7 mouse cellular contexts compared by ENCODE assay signal in genomic region chr5:35104960-35105921, GRCm38 (mm10). TPM values are rescaled to one million over a fixed set of nuclear protein-coding genes. Genes with fewer than 3 reads are reported as not detected.
DNase-seq lines count a peak whose midpoint lies in the region; ATAC-seq lines count a peak whose summit lies in the region.

Lrpap1 (minus strand) TSS chr5:35105766.

- peak within 1 kb of the TSS; percentile 87 for H3K9ac ChIP-seq in intestine, embryonic 16.5 days (ENCODE audit: low read depth, low read length)
- peak within 1 kb of the TSS; percentile 77 for H3K9ac ChIP-seq in midbrain, embryonic 11.5 days (ENCODE audit: low read length)

- peaks cover 18% of the 10 kb centered on the region for H3K4me1 ChIP-seq in intestine, embryonic 16.5 days (ENCODE audit: control insufficient read depth, insufficient read depth, low read length)
- H3K4me1 ChIP-seq in midbrain, embryonic 11.5 days (ENCODE audit: control insufficient read depth, insufficient read depth, low read length), result peaks cover 16% of the 10 kb centered on the region

- under 1% methylated on average over 39 of the region's 39 CpGs for WGBS in intestine, embryonic 16.5 days
- under 1% methylated on average over 39 of the region's 39 CpGs for WGBS in midbrain, embryonic 11.5 days

- DNase-seq in adrenal gland, adult 8-10 months, result peak; percentile 76
- peak; percentile 99 for DNase-seq in embryo, embryonic 9.5 days (ENCODE audit: extremely low spot score)
- DNase-seq in gastrocnemius, postnatal 4 days (ENCODE audit: low spot score in 2 of 2), result peak; percentile 72 to 88
- DNase-seq in left cerebral cortex, postnatal 36 days (ENCODE audit: low spot score in 2 of 2), result peak; percentile 87 to 89
- DNase-seq in midbrain, embryonic 11.5 days (ENCODE audit: low spot score, missing footprints), result peak; percentile 100
- peak; percentile 87 for DNase-seq in skeletal muscle tissue, adult 2 months (ENCODE audit: low read depth, low spot score)

- peak within 1 kb of the TSS; percentile 95 for H3K4me3 ChIP-seq in intestine, embryonic 16.5 days (ENCODE audit: low read length)
- H3K4me3 ChIP-seq in midbrain, embryonic 11.5 days (ENCODE audit: low read depth, low read length), result peak within 1 kb of the TSS; percentile 70

- intact Hi-C loops in left cerebral cortex, postnatal 36 days (cut with DNase I), result no loop called here

- ATAC-seq in intestine, embryonic 16.5 days, result peak; percentile 95
- peak; percentile 96 for ATAC-seq in midbrain, embryonic 11.5 days (ENCODE audit: low FRiP score)

- peak within 1 kb of the TSS; percentile 41 for H3K27ac ChIP-seq in intestine, embryonic 16.5 days (ENCODE audit: low read length)
- H3K27ac ChIP-seq in midbrain, embryonic 11.5 days (ENCODE audit: low read depth, low read length), result peak within 1 kb of the TSS; percentile 41; the same call in 1 of the 2 replicates

- H3K4me2 ChIP-seq in intestine, embryonic 16.5 days (ENCODE audit: low read depth, low read length), result peak within 1 kb of the TSS; percentile 84
- peak within 1 kb of the TSS; percentile 58 for H3K4me2 ChIP-seq in midbrain, embryonic 11.5 days

- no peaks in the 10 kb centered on the region for H3K9me3 ChIP-seq in intestine, embryonic 16.5 days (ENCODE audit: control insufficient read depth, low read length)
- H3K9me3 ChIP-seq in midbrain, embryonic 11.5 days (ENCODE audit: control insufficient read depth, low read length), result no peaks in the 10 kb centered on the region

- H3K36me3 ChIP-seq in intestine, embryonic 16.5 days (ENCODE audit: control insufficient read depth, insufficient read depth, low read length), result peaks cover 8% of the 10 kb centered on the region; the same call in 1 of the 2 replicates
- 0 out of 2 replicates have a peak, but pooled peaks cover 2% of the 10 kb centered on the region for H3K36me3 ChIP-seq in midbrain, embryonic 11.5 days (ENCODE audit: control insufficient read depth, insufficient read depth, low read length)

- H3K27me3 ChIP-seq in intestine, embryonic 16.5 days (replicated peaks; ENCODE audit: control insufficient read depth, insufficient read depth, low read length), result no peaks in the 10 kb centered on the region
- H3K27me3 ChIP-seq in midbrain, embryonic 11.5 days (ENCODE audit: control insufficient read depth, insufficient read depth, low read length), result no peaks in the 10 kb centered on the region

RNA-seq across cellular contexts. Expression of gene Lrpap1, which starts in this region (rescaled TPM):
- total RNA-seq in adrenal gland, adult 8-10 months (2022), result 100 to 1,000 TPM in 2 of 4 experiments, 10 to 100 TPM in 2; 98.6 to 149 (median 115) TPM
- total RNA-seq in gastrocnemius, postnatal 4 days (2021), result 10 to 100 TPM; 43.4 to 52.1 TPM
- 78.4 and 82.6 TPM in 2 replicates for polyA plus RNA-seq in intestine, embryonic 16.5 days (2015; fragmentation: Nextera tagmentation; extraction: Ambion mirVana)
- total RNA-seq in left cerebral cortex, postnatal 36 days (2021), result 100 to 1,000 TPM; 139 to 153 TPM
- polyA plus RNA-seq in midbrain, embryonic 11.5 days (2014; fragmentation: Nextera tagmentation; extraction: Ambion mirVana), result 95.5 and 105 TPM in 2 replicates

Comparison
In these comparisons a context has a peak if more than half of its experiments do, and no peak if none do; other contexts are left out.
1. Peak in every context shown above with its lines: DNase-seq, ATAC-seq, H3K4me3 ChIP-seq and H3K27ac ChIP-seq.